ENCODE assay signal across 9 mouse cellular contexts in genomic region chr1:165858356-165858755, GRCm38 (mm10).
DNase-seq lines count a peak whose midpoint lies in the region; ATAC-seq and TF ChIP-seq lines count a peak whose summit lies in the region.
"Had no signal": no experiment of that assay in that cellular context is flagged by ENCODE, and none has a peak within 500 bp of the region (broad histone marks: within the 10 kb centered on the region; RNA-seq: fewer than 3 reads in every experiment).

No protein-coding gene starts in this region.

- no peak overlapping the region for H3K4me2 ChIP-seq in forebrain, postnatal 0 days (ENCODE audit: low read depth)
- no peak overlapping the region for H3K4me2 ChIP-seq in forebrain, embryonic 15.5 days (replicated peaks)
- no peak overlapping the region for H3K4me2 ChIP-seq in midbrain, embryonic 11.5 days

- TF ChIP-seq CTCF in forebrain, postnatal 0 days (IDR thresholded peaks at IDR 0.05; ENCODE audit: low read depth) = peak; percentile 38

- no peaks in the 10 kb centered on the region for H3K27me3 ChIP-seq in forebrain, postnatal 0 days (ENCODE audit: insufficient read depth, low read length)
- H3K27me3 ChIP-seq in forebrain, embryonic 15.5 days = no peaks in the 10 kb centered on the region
- H3K27me3 ChIP-seq in midbrain, embryonic 10.5 days (ENCODE audit: low read depth, poor library complexity, severe bottlenecking) = peaks cover 18% of the 10 kb centered on the region; the same call in 1 of the 2 replicates
- H3K27me3 ChIP-seq in midbrain, embryonic 11.5 days (ENCODE audit: control insufficient read depth, insufficient read depth, low read length) = no peaks in the 10 kb centered on the region
- H3K27me3 ChIP-seq in splenic B cell, adult 2 months (ENCODE audit: control insufficient read depth, insufficient read depth, low read length, poor library complexity, severe bottlenecking) = no peaks in the 10 kb centered on the region

- H3K9ac ChIP-seq in forebrain, postnatal 0 days = no peak overlapping the region
- no peak overlapping the region for H3K9ac ChIP-seq in forebrain, embryonic 15.5 days (replicated peaks)
- H3K9ac ChIP-seq in midbrain, embryonic 11.5 days (ENCODE audit: low read length) = no peak overlapping the region

- no peak for ATAC-seq in forebrain, postnatal 0 days
- no peak for ATAC-seq in forebrain, embryonic 15.5 days (replicated peaks)
- ATAC-seq in midbrain, embryonic 11.5 days (ENCODE audit: low FRiP score) = no peak
- peak; percentile 38; the same call in 1 of the 2 replicates for ATAC-seq in granulocyte monocyte progenitor cell, adult 5-6 weeks (replicated peaks; ENCODE audit: poor library complexity, severe bottlenecking)

- H3K4me3 ChIP-seq in forebrain, postnatal 0 days (ENCODE audit: low read depth, low read length) = no peak overlapping the region
- H3K4me3 ChIP-seq in forebrain, embryonic 15.5 days = no peak overlapping the region
- no peak overlapping the region for H3K4me3 ChIP-seq in midbrain, embryonic 10.5 days
- no peak overlapping the region for H3K4me3 ChIP-seq in midbrain, embryonic 11.5 days (ENCODE audit: low read depth, low read length)

- WGBS in forebrain, postnatal 0 days = 88% methylated on average over 5 of the region's 5 CpGs
- WGBS in forebrain, embryonic 15.5 days = 88% methylated on average over 5 of the region's 5 CpGs
- WGBS in midbrain, embryonic 10.5 days = 82% methylated on average over 5 of the region's 5 CpGs
- 88% methylated on average over 5 of the region's 5 CpGs for WGBS in midbrain, embryonic 11.5 days

- no peaks in the 10 kb centered on the region for H3K4me1 ChIP-seq in forebrain, postnatal 0 days (ENCODE audit: insufficient read depth)
- peaks cover 7% of the 10 kb centered on the region for H3K4me1 ChIP-seq in forebrain, embryonic 15.5 days
- H3K4me1 ChIP-seq in midbrain, embryonic 10.5 days = peaks cover 16% of the 10 kb centered on the region
- H3K4me1 ChIP-seq in midbrain, embryonic 11.5 days (ENCODE audit: control insufficient read depth, insufficient read depth, low read length) = no peaks in the 10 kb centered on the region

- no peaks in the 10 kb centered on the region for H3K36me3 ChIP-seq in forebrain, postnatal 0 days (ENCODE audit: insufficient read depth)
- H3K36me3 ChIP-seq in forebrain, embryonic 15.5 days = no peaks in the 10 kb centered on the region
- no peaks in the 10 kb centered on the region for H3K36me3 ChIP-seq in midbrain, embryonic 10.5 days
- no peaks in the 10 kb centered on the region for H3K36me3 ChIP-seq in midbrain, embryonic 11.5 days (ENCODE audit: control insufficient read depth, insufficient read depth, low read length)
- no peaks in the 10 kb centered on the region for H3K36me3 ChIP-seq in splenic B cell, adult 2 months (ENCODE audit: control insufficient read depth, insufficient read depth, low read length, poor library complexity, severe bottlenecking)

- DNase-seq in forebrain, postnatal 0 days = no peak
- no peak for DNase-seq in midbrain, embryonic 10.5 days (ENCODE audit: low spot score)
- DNase-seq in midbrain, embryonic 11.5 days (ENCODE audit: low spot score, missing footprints) = no peak
- peak; percentile 56 for DNase-seq in splenic B cell, adult 2 months (ENCODE audit: low read depth, low spot score)
- DNase-seq in cerebellum, adult 18-20 months = no peak
- no peak for DNase-seq in right cerebral cortex, postnatal 25 days
- DNase-seq: heart, postnatal 10 days had no signal

- no peak overlapping the region for H3K27ac ChIP-seq in forebrain, postnatal 0 days (ENCODE audit: low read depth, low read length)
- H3K27ac ChIP-seq in forebrain, embryonic 15.5 days (replicated peaks) = no peak overlapping the region
- H3K27ac ChIP-seq in midbrain, embryonic 10.5 days (replicated peaks) = peak overlapping the region; percentile 10; the same call in 1 of the 2 replicates
- no peak overlapping the region for H3K27ac ChIP-seq in midbrain, embryonic 11.5 days (ENCODE audit: low read depth, low read length)

- no peaks in the 10 kb centered on the region for H3K9me3 ChIP-seq in forebrain, postnatal 0 days (ENCODE audit: low read length)
- H3K9me3 ChIP-seq in forebrain, embryonic 15.5 days = no peaks in the 10 kb centered on the region
- no peaks in the 10 kb centered on the region for H3K9me3 ChIP-seq in midbrain, embryonic 10.5 days (replicated peaks)
- no peaks in the 10 kb centered on the region for H3K9me3 ChIP-seq in midbrain, embryonic 11.5 days (ENCODE audit: control insufficient read depth, low read length)
